In genomic region chr4:53384761-53385160, GRCm38 (mm10) we compare ENCODE assay signal across 8 mouse cellular contexts. TPM values are rescaled to one million over a fixed set of nuclear protein-coding genes. Genes with fewer than 3 reads are reported as not detected.
DNase-seq lines count a peak whose midpoint lies in the region; ATAC-seq lines count a peak whose summit lies in the region.

No protein-coding gene starts in this region.

- peak; percentile 30 to 64 for DNase-seq in urinary bladder, adult 18-20 months (ENCODE audit: low spot score in 2 of 2)
- no peak for DNase-seq in urinary bladder, postnatal 10 days (ENCODE audit: low spot score)
- DNase-seq in heart, adult 18-20 months, result peak; percentile 84 to 92
- DNase-seq in kidney, adult 18-20 months, result peak; percentile 65
- DNase-seq in limb, embryonic 10.5 days (ENCODE audit: low spot score), result peak; percentile 62
- peak; percentile 93 for DNase-seq in midbrain, embryonic 14.5 days
- peak; percentile 11 to 65 for DNase-seq in spleen, adult 18-20 months

- WGBS in embryonic facial prominence, embryonic 12.5 days, result 37% methylated on average over 6 of the region's 6 CpGs
- 49% methylated on average over 6 of the region's 6 CpGs for WGBS in limb, embryonic 10.5 days
- WGBS in midbrain, embryonic 14.5 days, result 36% methylated on average over 6 of the region's 6 CpGs

- ATAC-seq in embryonic facial prominence, embryonic 12.5 days (ENCODE audit: insufficient number of reproducible peaks, insufficient read depth, low FRiP score, low TSS enrichment), result no peak
- peak; percentile 46 for ATAC-seq in midbrain, embryonic 14.5 days (ENCODE audit: low FRiP score, low TSS enrichment)

- H3K4me3 ChIP-seq in embryonic facial prominence, embryonic 12.5 days, result no peak overlapping the region
- H3K4me3 ChIP-seq in limb, embryonic 10.5 days, result no peak overlapping the region
- H3K4me3 ChIP-seq in midbrain, embryonic 14.5 days (replicated peaks; ENCODE audit: low read depth, low read length), result no peak overlapping the region

- H3K9me3 ChIP-seq in embryonic facial prominence, embryonic 12.5 days, result no peaks in the 10 kb centered on the region
- no peaks in the 10 kb centered on the region for H3K9me3 ChIP-seq in limb, embryonic 10.5 days (replicated peaks)
- H3K9me3 ChIP-seq in midbrain, embryonic 14.5 days (ENCODE audit: control insufficient read depth, low read length), result no peaks in the 10 kb centered on the region

- no peak overlapping the region for H3K27ac ChIP-seq in embryonic facial prominence, embryonic 12.5 days
- no peak overlapping the region for H3K27ac ChIP-seq in limb, embryonic 10.5 days
- H3K27ac ChIP-seq in midbrain, embryonic 14.5 days (replicated peaks; ENCODE audit: low read depth, low read length), result no peak overlapping the region

- H3K27me3 ChIP-seq in embryonic facial prominence, embryonic 12.5 days, result no peaks in the 10 kb centered on the region
- no peaks in the 10 kb centered on the region for H3K27me3 ChIP-seq in limb, embryonic 10.5 days (ENCODE audit: low read depth, poor library complexity, severe bottlenecking)
- no peaks in the 10 kb centered on the region for H3K27me3 ChIP-seq in midbrain, embryonic 14.5 days (ENCODE audit: control insufficient read depth, insufficient read depth, low read length)

- H3K4me2 ChIP-seq in embryonic facial prominence, embryonic 12.5 days (replicated peaks), result 0 out of 2 replicates have a peak overlapping the region, but pooled peaks have one; percentile 5
- H3K4me2 ChIP-seq in midbrain, embryonic 14.5 days (ENCODE audit: low read length), result peak overlapping the region; percentile 22; the same call in 1 of the 2 replicates

- no peaks in the 10 kb centered on the region for H3K4me1 ChIP-seq in embryonic facial prominence, embryonic 12.5 days
- no peaks in the 10 kb centered on the region for H3K4me1 ChIP-seq in limb, embryonic 10.5 days
- H3K4me1 ChIP-seq in midbrain, embryonic 14.5 days (ENCODE audit: control insufficient read depth, insufficient read depth, low read length), result no peaks in the 10 kb centered on the region

- no peak overlapping the region for H3K9ac ChIP-seq in embryonic facial prominence, embryonic 12.5 days
- no peak overlapping the region for H3K9ac ChIP-seq in midbrain, embryonic 14.5 days (replicated peaks; ENCODE audit: low read length)

- H3K36me3 ChIP-seq in embryonic facial prominence, embryonic 12.5 days, result no peaks in the 10 kb centered on the region
- H3K36me3 ChIP-seq in limb, embryonic 10.5 days, result no peaks in the 10 kb centered on the region
- H3K36me3 ChIP-seq in midbrain, embryonic 14.5 days (ENCODE audit: control insufficient read depth, insufficient read depth, low read length), result no peaks in the 10 kb centered on the region

RNA-seq across cellular contexts. Expression of gene Slc44a1, which starts 55.5 kb away (rescaled TPM):
- 35.4 and 37.0 TPM in 2 replicates for polyA plus RNA-seq in embryonic facial prominence, embryonic 12.5 days (2016; fragmentation: Nextera tagmentation; extraction: Ambion mirVana)
- 10 to 100 TPM; 29.2 to 30.6 TPM for total RNA-seq in heart, adult 18-20 months (2021)
- polyA plus RNA-seq in limb, embryonic 10.5 days (2016; fragmentation: Nextera tagmentation; extraction: Ambion mirVana), result 10.7 and 18.3 TPM in 2 replicates
- 12.0 and 16.1 TPM in 2 replicates for polyA plus RNA-seq in midbrain, embryonic 14.5 days (2014; fragmentation: Nextera tagmentation; extraction: Ambion mirVana)
